Mouse (Mus musculus): ENCODE measurements around the gene Paqr8. TPM values are rescaled to one million over a fixed set of nuclear protein-coding genes. Genes with fewer than 3 reads are reported as not detected.

The Paqr8 gene
- total RNA-seq, 2 experiments from 2014 or later: 0.36 to 0.73 TPM

GRCm38 (mm10) chr1:20941857-20942256, 51.5 kb downstream of the Paqr8 start:
- H3K27ac ChIP-seq: no peak overlapping the region
- H3K4me3 ChIP-seq: no peak overlapping the region
- TF ChIP-seq CTCF (IDR thresholded peaks at IDR 0.05): no peak
- DNase-seq: no peak
- intact Hi-C loops (cut with DNase I): loop anchor here (5.0 kb wide), 1 partner anchor 60 kb away; no protein-coding TSS in a partner anchor

GRCm38 (mm10) chr1:20943016-20943415, 52.6 kb downstream of the Paqr8 start:
- no peak for TF ChIP-seq CTCF (IDR thresholded peaks at IDR 0.05)
- DNase-seq: no peak
- no peak overlapping the region for H3K4me3 ChIP-seq
- H3K27ac ChIP-seq: no peak overlapping the region
- intact Hi-C loops (cut with DNase I): loop anchor here (5.0 kb wide), 1 partner anchor 59 kb away; no protein-coding TSS in a partner anchor

GRCm38 (mm10) chr1:20951300-20951763, 60.9 kb downstream of the Paqr8 start, which contains the start of gene Efhc1:
Gene Efhc1, plus strand, starts transcription at chr1:20951626.
- H3K27ac ChIP-seq: peak within 1 kb of the TSS; percentile 77
- intact Hi-C loops (cut with DNase I): no loop called here
- no peak for TF ChIP-seq CTCF (IDR thresholded peaks at IDR 0.05)
- peak; percentile 96 for DNase-seq
- H3K4me3 ChIP-seq: peak within 1 kb of the TSS; percentile 81

GRCm38 (mm10) chr1:20951799-20952198, 61.4 kb downstream of the Paqr8 start:
- TF ChIP-seq CTCF (IDR thresholded peaks at IDR 0.05): no peak
- H3K27ac ChIP-seq: peak overlapping the region; percentile 77
- peak overlapping the region; percentile 81 for H3K4me3 ChIP-seq
- intact Hi-C loops (cut with DNase I): no loop called here
- DNase-seq: no peak

- no peak overlapping the region for H3K27ac ChIP-seq
- no peak for DNase-seq
- no peak overlapping the region for H3K4me3 ChIP-seq
- intact Hi-C loops (cut with DNase I): no loop called here
- TF ChIP-seq CTCF (IDR thresholded peaks at IDR 0.05): no peak
These were observed 64.5 kb downstream of the Paqr8 start for GRCm38 (mm10) chr1:20954876-20955275.

- Histone ChIP-seq H3K4me3 (no peak overlapping the region), H3K27ac (no peak overlapping the region)
- no peak for TF ChIP-seq CTCF (IDR thresholded peaks at IDR 0.05)
- no peak for DNase-seq
- intact Hi-C loops (cut with DNase I): no loop called here
These were observed 79.2 kb downstream of the Paqr8 start for GRCm38 (mm10) chr1:20969642-20970041.

GRCm38 (mm10) chr1:20973389-20973788, 83.0 kb downstream of the Paqr8 start:
- Histone ChIP-seq H3K27ac (no peak overlapping the region), H3K4me3 (no peak overlapping the region)
- TF ChIP-seq CTCF (IDR thresholded peaks at IDR 0.05): no peak
- intact Hi-C loops (cut with DNase I): no loop called here
- no peak for DNase-seq

- intact Hi-C loops (cut with DNase I): no loop called here
- H3K4me3 ChIP-seq: no peak overlapping the region
- no peak for DNase-seq
- H3K27ac ChIP-seq: peak overlapping the region; percentile 31; the same call in 1 of the 2 replicates
- TF ChIP-seq CTCF (IDR thresholded peaks at IDR 0.05): peak; percentile 37; the same call in 1 of the 2 replicates
These were observed 84.1 kb downstream of the Paqr8 start for GRCm38 (mm10) chr1:20974341-20975135.

- no peak for TF ChIP-seq CTCF (IDR thresholded peaks at IDR 0.05)
- no peak for DNase-seq
- intact Hi-C loops (cut with DNase I): no loop called here
- H3K4me3 ChIP-seq: no peak overlapping the region
- H3K27ac ChIP-seq: no peak overlapping the region
These were observed 90.1 kb downstream of the Paqr8 start for GRCm38 (mm10) chr1:20980553-20980952.

GRCm38 (mm10) chr1:20981764-20982163, 91.4 kb downstream of the Paqr8 start:
- no peak for TF ChIP-seq CTCF (IDR thresholded peaks at IDR 0.05)
- intact Hi-C loops (cut with DNase I): no loop called here
- H3K4me3 ChIP-seq: no peak overlapping the region
- DNase-seq: no peak
- H3K27ac ChIP-seq: no peak overlapping the region

GRCm38 (mm10) chr1:20984103-20984502, 93.7 kb downstream of the Paqr8 start:
- no peak for DNase-seq
- intact Hi-C loops (cut with DNase I): no loop called here
- Histone ChIP-seq H3K27ac (no peak overlapping the region), H3K4me3 (no peak overlapping the region)
- peak; percentile 13; the same call in 1 of the 2 replicates for TF ChIP-seq CTCF (IDR thresholded peaks at IDR 0.05)

- Histone ChIP-seq H3K27ac (no peak overlapping the region), H3K4me3 (no peak overlapping the region)
- TF ChIP-seq CTCF (IDR thresholded peaks at IDR 0.05): no peak
- no peak for DNase-seq
- intact Hi-C loops (cut with DNase I): no loop called here
These were observed 94.2 kb downstream of the Paqr8 start for GRCm38 (mm10) chr1:20984582-20984981.

GRCm38 (mm10) chr1:20986378-20987056, 96.1 kb downstream of the Paqr8 start:
- intact Hi-C loops (cut with DNase I): no loop called here

More at GRCm38 (mm10) chr1:20986378-20987056, 96.1 kb downstream of the Paqr8 start:
- Histone ChIP-seq H3K27ac (no peak overlapping the region), H3K4me3 (no peak overlapping the region)
- TF ChIP-seq CTCF (IDR thresholded peaks at IDR 0.05): no peak
- DNase-seq: no peak

Other genes with a start within 250 kb of the Paqr8 start
- gene Il17a, start 159.7 kb upstream of the Paqr8 start, total RNA-seq (2021): not detected
- not detected for gene Il17f, start 100.0 kb upstream of the Paqr8 start, total RNA-seq (2021)
- 1 to 10 TPM; 2.6 to 3.0 TPM for gene Mcm3, start 70.3 kb upstream of the Paqr8 start, total RNA-seq (2021)
- under 1 TPM; 0.18 to 0.50 TPM for gene Efhc1, start 61.0 kb downstream of the Paqr8 start, total RNA-seq (2021)
- gene Tram2, start 188.6 kb downstream of the Paqr8 start, total RNA-seq (2021): 1 to 10 TPM; 2.6 to 3.4 TPM